ENCODE assay signal across 8 mouse cellular contexts in genomic region chr10:62725771-62726687, GRCm38 (mm10). TPM values are rescaled to one million over a fixed set of nuclear protein-coding genes. Genes with fewer than 3 reads are reported as not detected.
DNase-seq lines count a peak whose midpoint lies in the region; ATAC-seq and TF ChIP-seq lines count a peak whose summit lies in the region.

Gene Stox1 (minus strand): TSS chr10:62726128.

- peak within 1 kb of the TSS; percentile 68 for H3K9ac ChIP-seq in heart, embryonic 16.5 days (ENCODE audit: low read length)
- peak within 1 kb of the TSS; percentile 44 for H3K9ac ChIP-seq in liver, embryonic 13.5 days
- H3K9ac ChIP-seq in neural tube, embryonic 11.5 days (ENCODE audit: low read length) = peak within 1 kb of the TSS; percentile 56

- peak within 1 kb of the TSS; percentile 98 for H3K4me2 ChIP-seq in heart, embryonic 16.5 days (ENCODE audit: low read depth, low read length)
- peak within 1 kb of the TSS; percentile 83 for H3K4me2 ChIP-seq in liver, embryonic 13.5 days
- H3K4me2 ChIP-seq in neural tube, embryonic 11.5 days (ENCODE audit: low read depth) = peak within 1 kb of the TSS; percentile 84

- peaks cover 22% of the 10 kb centered on the region for H3K27me3 ChIP-seq in heart, embryonic 16.5 days (ENCODE audit: control insufficient read depth, insufficient read depth, low read length)
- H3K27me3 ChIP-seq in liver, embryonic 13.5 days = peaks cover 65% of the 10 kb centered on the region
- H3K27me3 ChIP-seq in neural tube, embryonic 11.5 days (ENCODE audit: control insufficient read depth, insufficient read depth, low read length) = 0 out of 2 replicates have a peak, but pooled peaks cover 2% of the 10 kb centered on the region

- peak within 1 kb of the TSS; percentile 54 for H3K4me3 ChIP-seq in bone marrow macrophage, adult 2 months (ENCODE audit: insufficient read depth, low read length)
- H3K4me3 ChIP-seq in embryonic fibroblast, embryonic 13.5 days (ENCODE audit: insufficient read depth, low read length) = peak within 1 kb of the TSS; percentile 50
- peak within 1 kb of the TSS; percentile 75 for H3K4me3 ChIP-seq in heart, embryonic 16.5 days (ENCODE audit: low read length)
- H3K4me3 ChIP-seq in liver, embryonic 13.5 days (replicated peaks) = peak within 1 kb of the TSS; percentile 67
- H3K4me3 ChIP-seq in neural tube, embryonic 11.5 days (ENCODE audit: low read depth, low read length) = peak within 1 kb of the TSS; percentile 74

- no peak; the same call in 1 of the 2 replicates for TF ChIP-seq CTCF in bone marrow macrophage, adult 2 months (IDR thresholded peaks at IDR 0.05; ENCODE audit: low read depth, low read length)
- peak; percentile 47 for TF ChIP-seq CTCF in embryonic fibroblast, embryonic 13.5 days (IDR thresholded peaks at IDR 0.05; ENCODE audit: borderline replicate concordance, insufficient read depth, low read length)

- no peak within 1 kb of the TSS for H3K27ac ChIP-seq in bone marrow macrophage, adult 2 months (ENCODE audit: insufficient read depth, low read depth, low read length)
- no peak within 1 kb of the TSS for H3K27ac ChIP-seq in embryonic fibroblast, embryonic 13.5 days (ENCODE audit: insufficient read depth, low read length)
- H3K27ac ChIP-seq in heart, embryonic 16.5 days (ENCODE audit: low read length) = no peak within 1 kb of the TSS
- no peak within 1 kb of the TSS for H3K27ac ChIP-seq in liver, embryonic 13.5 days
- H3K27ac ChIP-seq in neural tube, embryonic 11.5 days (ENCODE audit: low read depth, low read length) = no peak within 1 kb of the TSS

- H3K36me3 ChIP-seq in heart, embryonic 16.5 days (ENCODE audit: control insufficient read depth, insufficient read depth) = no peaks in the 10 kb centered on the region
- H3K36me3 ChIP-seq in liver, embryonic 13.5 days = no peaks in the 10 kb centered on the region
- no peaks in the 10 kb centered on the region for H3K36me3 ChIP-seq in neural tube, embryonic 11.5 days (ENCODE audit: control insufficient read depth, insufficient read depth, low read length)

- peak; percentile 68 for DNase-seq in CD4-positive helper T cell, adult 2 months (ENCODE audit: low read depth, low spot score)
- peak; percentile 57 to 62 for DNase-seq in kidney, postnatal 25 days
- peak; percentile 34 for DNase-seq in liver, embryonic 13.5 days
- DNase-seq in neural tube, embryonic 11.5 days (ENCODE audit: low spot score) = peak; percentile 76
- peak; percentile 29 for DNase-seq in telencephalon, adult 2 months (ENCODE audit: low read depth, low spot score)

- WGBS in heart, embryonic 16.5 days = 1% methylated on average over 69 of the region's 85 CpGs
- 2% methylated on average over 79 of the region's 85 CpGs for WGBS in liver, embryonic 13.5 days (ENCODE audit: insufficient replicate concordance)
- WGBS in neural tube, embryonic 11.5 days = 2% methylated on average over 58 of the region's 85 CpGs

- TF ChIP-seq POLR2A in bone marrow macrophage, adult 2 months (IDR thresholded peaks at IDR 0.05; ENCODE audit: borderline replicate concordance, low read depth, low read length) = no peak
- TF ChIP-seq POLR2A in embryonic fibroblast, embryonic 13.5 days (IDR thresholded peaks at IDR 0.05; ENCODE audit: low read depth, low read length) = no peak

- H3K9me3 ChIP-seq in heart, embryonic 16.5 days (replicated peaks; ENCODE audit: control insufficient read depth, low read length) = no peaks in the 10 kb centered on the region
- no peaks in the 10 kb centered on the region for H3K9me3 ChIP-seq in liver, embryonic 13.5 days (replicated peaks)
- no peaks in the 10 kb centered on the region for H3K9me3 ChIP-seq in neural tube, embryonic 11.5 days (ENCODE audit: control insufficient read depth, low read length)

- H3K4me1 ChIP-seq in bone marrow macrophage, adult 2 months (ENCODE audit: control insufficient read depth, insufficient read depth, low read length) = no peaks in the 10 kb centered on the region
- H3K4me1 ChIP-seq in embryonic fibroblast, embryonic 13.5 days (ENCODE audit: control insufficient read depth, insufficient read depth, low read length) = no peaks in the 10 kb centered on the region; the same call in none of the 2 replicates
- H3K4me1 ChIP-seq in heart, embryonic 16.5 days (ENCODE audit: control insufficient read depth, insufficient read depth, low read length) = peaks cover 6% of the 10 kb centered on the region; the same call in 1 of the 2 replicates
- H3K4me1 ChIP-seq in liver, embryonic 13.5 days (replicated peaks) = peaks cover 10% of the 10 kb centered on the region
- peaks cover 3% of the 10 kb centered on the region; the same call in 1 of the 2 replicates for H3K4me1 ChIP-seq in neural tube, embryonic 11.5 days (ENCODE audit: control insufficient read depth, insufficient read depth, low read length)

- ATAC-seq in heart, embryonic 16.5 days (replicated peaks; ENCODE audit: extremely low read depth, insufficient read depth, low FRiP score) = peak; percentile 85
- ATAC-seq in liver, embryonic 13.5 days (ENCODE audit: low read depth) = peak; percentile 74
- ATAC-seq in neural tube, embryonic 11.5 days (ENCODE audit: insufficient read depth, low FRiP score, low TSS enrichment) = peak; percentile 87

RNA-seq across cellular contexts. Expression of gene Stox1, which starts in this region (rescaled TPM):
- polyA plus RNA-seq in bone marrow macrophage, adult 2 months (2012; ENCODE audit: insufficient read depth, insufficient read length, missing spikeins) = not detected in 2 replicates
- polyA plus RNA-seq in embryonic fibroblast, embryonic 13.5 days (2011; ENCODE audit: insufficient read length, low read depth, missing spikeins) = not detected in 2 replicates
- polyA plus RNA-seq in heart, embryonic 16.5 days (2015; fragmentation: Nextera tagmentation; extraction: Ambion mirVana) = 1.5 and 1.9 TPM in 2 replicates
- polyA plus RNA-seq in liver, embryonic 13.5 days (2015; fragmentation: Nextera tagmentation; extraction: Ambion mirVana) = 0.30 and 0.42 TPM in 2 replicates
- polyA plus RNA-seq in neural tube, embryonic 11.5 days (2014; fragmentation: Nextera tagmentation; extraction: Ambion mirVana) = 1.1 and 1.9 TPM in 2 replicates

Comparison
In these comparisons a context has a peak if more than half of its experiments do, and no peak if none do; other contexts are left out.
1. Peak in DNase-seq, ATAC-seq, H3K4me3 ChIP-seq, H3K9ac ChIP-seq and H3K4me2 ChIP-seq in liver, embryonic 13.5 days; RNA of the gene not detected or under 1 TPM.